Mouse (Mus musculus) layer of hippocampus, adult 11-12 months (tissue): ENCODE data around the gene Il17rd.

Experiments used
- DNase-seq: peaks from one replicate; pipeline ENCODE4 v3.0.0; 2022; ENCODE audit warnings: low spot score

Il17rd gene

GRCm38 (mm10) chr14:27094247-27094646, 55.5 kb downstream of the Il17rd start:
- no peak for DNase-seq

GRCm38 (mm10) chr14:27096133-27096532, 57.4 kb downstream of the Il17rd start:
- no peak for DNase-seq

DNA sequence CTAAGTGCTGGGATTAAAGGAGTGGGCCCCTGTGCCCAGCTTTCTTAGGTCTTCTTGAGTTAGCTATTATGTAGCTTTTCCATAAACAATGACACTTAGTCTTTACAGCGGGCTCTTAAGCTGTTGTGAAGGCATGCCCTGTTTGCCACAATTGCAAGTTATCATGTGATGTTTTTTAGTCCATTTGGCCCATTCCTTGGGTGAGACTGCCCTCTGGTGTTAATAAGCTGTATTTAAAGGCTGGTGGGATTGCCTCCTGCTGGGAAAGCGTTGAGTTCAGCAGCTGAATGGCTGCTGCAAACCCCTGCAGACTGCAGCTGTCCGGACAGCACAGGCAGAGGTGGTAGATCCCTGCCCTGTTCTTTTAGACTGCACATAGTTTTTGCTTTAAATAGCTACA, 58.0 kb downstream of the Il17rd start:
- peak; percentile 85 for DNase-seq

- no peak for DNase-seq
These were observed 63.0 kb downstream of the Il17rd start for GRCm38 (mm10) chr14:27101735-27102134.

- peak; percentile 46 for DNase-seq
These were observed 64.0 kb downstream of the Il17rd start for GRCm38 (mm10) chr14:27102720-27103119.

DNA sequence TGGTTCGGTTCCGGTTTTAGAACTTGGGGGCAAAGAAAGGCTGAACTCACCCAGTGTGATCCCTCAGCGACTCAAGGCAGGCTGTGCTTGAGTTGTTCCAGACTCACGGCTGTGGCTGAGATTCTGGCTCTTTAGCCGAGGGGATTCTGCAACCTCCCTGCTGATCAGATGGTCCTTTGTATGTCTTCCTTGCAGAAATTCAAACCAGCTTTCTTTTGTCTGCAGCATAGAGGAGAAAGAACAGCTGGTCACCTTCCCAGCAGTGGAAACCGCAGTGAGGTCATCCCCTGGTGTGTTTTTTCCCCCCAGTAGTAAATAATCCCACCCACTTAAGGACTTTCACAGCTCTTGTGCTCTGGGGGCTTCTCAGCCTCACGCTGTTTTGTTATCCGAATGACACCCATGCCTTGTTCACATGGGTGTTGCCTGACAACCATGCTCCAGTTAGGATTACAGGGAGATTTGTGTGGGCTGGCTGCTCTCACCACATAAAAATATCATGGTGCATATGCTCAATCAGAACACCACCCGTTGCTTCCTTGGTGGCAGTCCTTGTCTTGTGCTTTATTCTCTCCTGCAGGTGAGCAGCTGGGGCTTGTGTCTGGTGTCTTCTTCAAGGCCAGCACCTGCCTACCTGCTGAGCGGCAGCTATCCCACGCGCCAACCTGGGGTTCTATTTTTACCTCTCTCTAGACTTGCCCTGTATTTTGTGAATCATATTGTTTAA, 67.2 kb downstream of the Il17rd start:
- peak; percentile 54 for DNase-seq

DNA sequence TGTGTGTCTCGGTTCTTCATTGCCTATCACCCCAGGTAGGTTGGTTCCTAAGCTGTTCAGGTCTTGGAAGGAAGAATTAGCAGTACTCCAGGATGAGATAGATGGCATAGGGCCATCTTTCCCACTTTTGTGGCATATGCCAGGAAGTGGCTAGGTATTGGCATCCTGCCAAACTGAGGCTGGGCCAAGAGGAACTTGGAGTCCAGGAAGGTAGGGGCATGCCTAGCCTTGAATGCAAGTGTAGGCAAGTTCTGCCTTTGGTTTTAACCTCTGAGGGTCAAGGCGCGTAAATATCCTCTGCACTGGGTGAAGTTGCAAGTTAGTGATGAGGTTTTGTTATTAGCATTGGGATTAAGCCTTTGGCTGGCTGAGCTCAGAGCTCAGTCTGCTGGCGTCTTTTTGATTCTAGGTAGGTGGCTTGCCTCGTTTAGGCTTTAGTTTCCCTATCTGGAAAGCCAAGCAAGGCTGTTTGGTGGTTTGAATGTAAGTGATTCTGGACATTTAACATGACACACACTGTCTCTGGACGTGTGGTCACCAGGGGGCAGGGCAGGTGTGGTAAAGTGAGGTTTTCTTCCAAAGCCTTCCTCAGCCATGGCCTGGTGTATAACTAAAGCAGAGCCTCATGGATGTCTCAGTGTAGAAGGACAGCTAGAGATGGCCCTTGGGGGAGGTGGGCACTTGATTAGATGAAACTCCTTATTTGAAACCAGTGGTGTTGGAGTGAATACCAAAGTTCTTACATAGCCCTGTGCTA, 70.2 kb downstream of the Il17rd start:
- no peak for DNase-seq

- no peak for DNase-seq
These were observed 75.9 kb downstream of the Il17rd start, which contains the start of gene Arhgef3 for GRCm38 (mm10) chr14:27114362-27115274. Arhgef3 (plus strand) TSS chr14:27114899.

DNA sequence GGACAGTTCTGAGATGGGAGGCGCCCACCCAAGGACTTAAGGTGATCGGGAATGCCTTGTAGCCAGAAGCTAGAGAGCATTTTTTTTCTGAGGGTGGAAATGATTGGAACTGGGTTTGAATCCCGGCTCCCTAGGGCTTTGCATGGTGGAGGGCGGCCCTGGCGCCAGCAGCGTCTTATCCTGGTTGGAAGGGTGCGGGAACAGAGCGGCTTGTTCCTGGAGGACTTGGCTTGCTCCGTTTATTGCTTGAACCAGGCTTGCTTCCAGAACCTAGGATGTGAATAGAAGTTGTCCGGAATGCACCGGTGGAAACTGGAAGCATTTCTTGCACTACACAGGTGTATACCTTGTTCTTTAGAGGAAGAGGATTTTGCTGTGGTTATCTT, 76.5 kb downstream of the Il17rd start:
- DNase-seq, result no peak

GRCm38 (mm10) chr14:27115991-27116390, 77.2 kb downstream of the Il17rd start:
- no peak for DNase-seq

DNA sequence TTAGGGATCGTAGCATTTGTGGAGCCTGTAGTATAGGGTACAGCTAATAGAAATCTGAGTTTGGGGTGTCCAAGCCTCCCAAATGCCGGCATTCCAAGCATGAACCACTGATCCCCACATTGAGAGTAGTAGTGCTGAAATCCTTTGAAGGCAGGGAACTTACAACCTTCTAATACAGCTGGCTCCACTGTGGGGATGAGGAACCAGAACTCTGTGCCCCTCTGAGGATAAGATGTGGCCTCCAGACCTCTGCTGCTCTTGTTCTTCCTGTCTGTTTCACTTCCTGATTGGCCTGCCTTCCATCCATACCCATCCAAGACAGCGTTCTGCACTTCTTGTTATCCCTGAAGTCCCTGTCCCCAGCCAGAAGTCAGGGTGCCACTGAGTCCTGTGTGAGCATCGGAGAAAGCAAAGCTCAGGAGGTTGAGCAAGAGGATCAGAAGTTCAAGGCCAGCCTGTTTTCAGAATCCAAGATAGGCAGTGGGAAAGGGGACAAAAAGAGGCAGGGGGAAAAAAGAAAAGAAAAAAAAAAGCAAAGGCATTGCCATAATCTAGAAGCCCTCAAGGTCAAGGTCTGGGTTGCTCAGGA, 77.9 kb downstream of the Il17rd start:
- DNase-seq, result no peak

DNA sequence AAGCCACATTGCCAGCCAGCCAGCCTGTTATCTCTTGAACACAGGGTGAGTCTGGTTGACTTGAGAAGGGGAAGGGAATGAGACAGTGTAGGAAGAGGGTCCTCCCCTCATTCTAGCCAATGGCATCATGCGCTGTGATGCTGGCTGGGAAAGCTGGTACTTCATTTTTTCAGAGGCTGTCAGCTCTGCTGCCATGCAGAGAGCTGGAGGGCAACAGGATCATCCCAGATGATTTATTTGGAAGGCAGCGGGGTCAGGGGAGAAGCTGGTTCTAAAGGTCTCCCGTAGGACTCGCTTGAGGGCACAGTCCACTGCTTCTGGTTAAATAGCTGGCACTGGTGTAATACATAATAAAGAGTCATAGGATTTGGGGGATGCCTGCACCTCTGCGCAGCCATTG, 79.8 kb downstream of the Il17rd start:
- no peak for DNase-seq

- DNase-seq, result no peak
These were observed 83.9 kb downstream of the Il17rd start for GRCm38 (mm10) chr14:27122646-27123045.

DNA sequence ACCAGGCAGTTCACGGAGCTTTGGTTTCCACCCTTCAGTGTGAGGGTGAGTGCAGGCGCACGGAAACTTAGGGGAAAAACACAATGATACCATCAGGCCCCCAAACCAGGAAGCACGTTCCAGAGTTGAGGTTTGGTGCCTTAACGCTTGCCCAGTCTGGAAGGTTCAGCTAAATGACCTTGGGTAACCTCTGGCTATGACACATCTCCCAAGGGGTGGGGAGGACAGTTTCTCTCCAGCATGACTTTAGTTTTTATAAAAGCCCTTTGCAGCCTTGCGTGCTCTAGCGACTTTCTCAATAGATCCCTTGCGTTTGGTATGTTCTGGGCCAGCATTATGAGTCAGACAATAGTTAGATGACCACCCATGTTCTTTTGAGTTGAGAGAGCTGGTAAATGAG, 84.8 kb downstream of the Il17rd start:
- no peak for DNase-seq

DNA sequence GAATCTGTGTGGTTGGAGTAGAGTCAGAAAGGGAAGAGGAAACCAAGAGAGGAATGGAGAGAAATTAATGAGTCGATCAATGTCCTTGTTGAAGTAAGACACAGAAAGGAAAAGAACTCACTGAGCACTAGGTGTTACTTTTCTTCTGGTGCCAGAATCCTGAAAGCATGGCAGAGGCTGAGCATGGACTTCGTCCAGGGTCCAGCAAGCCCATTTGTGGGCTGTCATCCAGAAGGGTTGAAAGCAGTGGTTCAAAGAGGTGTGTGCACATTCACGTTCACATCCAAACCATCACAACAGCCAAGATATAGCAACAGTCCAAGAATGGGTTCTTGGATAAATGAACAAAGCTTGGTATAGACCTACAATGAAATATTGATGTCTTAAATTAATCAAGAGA, 91.3 kb downstream of the Il17rd start:
- no peak for DNase-seq

DNA sequence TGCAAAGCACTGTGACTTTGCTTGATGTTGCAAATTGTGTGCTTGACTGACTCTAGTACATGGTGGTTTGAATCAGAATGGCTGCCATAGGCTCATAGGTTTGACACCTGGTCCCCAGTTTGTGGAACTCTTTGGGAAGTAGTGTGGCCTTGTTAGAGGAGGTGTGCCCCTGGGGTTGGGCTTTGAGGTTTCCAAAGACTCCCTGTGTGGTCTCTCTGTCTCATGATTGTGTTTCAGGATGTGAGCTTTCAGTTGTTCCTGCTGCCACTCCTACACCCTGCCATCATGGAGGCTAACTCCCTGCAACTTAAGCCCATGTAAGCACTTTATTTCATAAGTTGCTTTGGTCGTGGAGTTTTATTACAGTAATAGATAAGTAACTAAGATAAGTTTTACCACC, 91.9 kb downstream of the Il17rd start:
- DNase-seq, result no peak

DNA sequence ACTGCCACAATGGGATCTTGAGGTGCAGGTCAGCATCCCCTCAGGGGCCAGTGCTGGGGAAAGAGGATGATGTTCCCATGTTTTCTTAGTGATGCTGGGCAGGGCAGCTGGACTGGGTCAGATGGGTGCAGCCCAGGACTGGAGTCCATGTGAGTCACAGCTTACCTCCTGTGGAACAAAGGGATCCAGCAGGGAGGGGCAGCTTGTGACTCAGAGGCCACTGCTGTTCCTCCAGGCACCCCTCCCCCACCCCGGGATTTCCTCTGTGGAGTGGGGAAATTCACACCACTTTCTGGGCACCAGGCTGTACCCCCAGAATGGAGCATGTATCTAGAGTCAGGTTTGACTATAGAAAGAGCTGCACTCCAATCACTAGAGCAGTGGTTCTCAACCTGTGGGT, 92.8 kb downstream of the Il17rd start:
- DNase-seq, result no peak

DNA sequence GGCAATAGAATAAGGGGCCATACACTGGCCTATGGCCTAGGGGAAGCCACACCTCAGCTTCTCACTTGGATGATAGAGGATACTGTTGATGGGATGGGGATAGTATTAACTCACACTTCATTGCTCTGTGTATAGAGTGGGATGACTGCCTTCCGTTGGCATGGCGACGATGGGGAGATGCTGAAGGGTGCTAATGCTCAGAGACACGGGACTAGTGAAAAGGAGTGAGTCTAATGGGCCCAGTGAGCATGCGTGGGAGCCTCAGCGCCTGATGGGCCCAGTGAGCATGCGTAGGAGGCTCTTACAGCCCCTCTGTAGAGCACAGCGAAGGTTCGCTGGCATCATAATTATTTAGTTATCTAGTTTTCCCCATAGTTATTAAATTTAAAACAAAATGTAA, 100.2 kb downstream of the Il17rd start:
- peak; percentile 47 for DNase-seq

DNA sequence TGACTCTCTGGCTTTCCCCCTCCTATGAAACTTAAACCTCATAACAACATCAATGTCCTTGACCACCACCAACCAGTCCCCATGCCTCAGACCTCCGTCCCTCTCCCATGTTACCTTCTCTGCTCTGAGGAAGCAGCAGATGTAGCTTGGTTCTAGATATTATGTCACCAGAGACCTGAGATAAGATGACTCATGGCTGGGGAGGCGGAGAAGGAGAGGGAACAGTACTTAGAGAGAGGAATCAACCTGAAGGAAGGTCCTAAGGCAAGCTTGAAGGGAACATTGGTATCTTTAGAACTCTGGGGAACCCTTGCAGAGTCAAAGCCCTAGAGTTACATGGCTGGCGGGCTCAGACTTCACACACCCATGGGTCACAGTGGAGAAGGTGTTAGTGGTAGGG, 101.2 kb downstream of the Il17rd start:
- DNase-seq, result no peak

DNA sequence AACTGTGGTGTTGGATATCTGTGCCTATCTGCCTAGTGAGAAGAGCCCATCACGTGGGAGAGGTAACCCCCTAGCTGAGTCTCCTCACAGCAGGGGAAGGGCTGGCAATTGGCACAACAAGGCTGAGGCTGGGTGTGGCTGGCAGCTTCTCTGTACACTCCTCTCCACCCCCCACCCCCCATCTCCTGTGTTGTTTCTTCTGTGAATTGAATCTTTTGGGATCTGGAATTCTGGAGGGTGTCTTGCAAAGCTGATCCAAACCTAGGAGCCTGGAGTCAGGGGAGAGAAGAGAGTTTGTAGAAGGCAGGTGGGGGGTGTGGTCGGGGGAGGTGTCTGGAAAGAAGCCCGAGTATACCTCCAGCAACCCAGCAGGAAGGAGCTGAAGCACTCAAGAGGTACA, 102.7 kb downstream of the Il17rd start:
- DNase-seq, result no peak

DNA sequence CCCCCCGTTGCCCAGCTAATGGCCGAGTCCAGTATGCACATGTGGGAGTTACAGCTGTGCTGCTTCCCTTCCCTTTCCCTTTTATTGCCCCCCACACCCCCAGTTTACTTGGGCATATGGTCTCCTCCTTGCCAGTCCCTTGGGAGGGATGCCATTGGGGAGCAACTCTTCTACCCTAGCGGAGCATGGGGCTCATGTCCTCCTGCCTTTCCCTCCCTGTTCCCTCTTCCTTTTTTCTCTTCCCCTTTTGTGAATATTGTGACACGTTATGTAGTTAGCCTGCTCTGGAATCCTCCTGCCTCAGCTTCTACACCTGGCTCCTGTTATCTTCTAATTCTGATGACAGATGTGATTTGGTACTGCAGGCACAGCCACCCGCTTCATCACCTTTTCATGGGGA, 103.9 kb downstream of the Il17rd start:
- DNase-seq, result no peak
